Mouse (Mus musculus) erythroblast, embryonic 14.5 days (primary cell): Measurements from ENCODE around the gene Oscp1.

Experiments used
- GATA1 ChIP-seq: IDR thresholded peaks from 2 replicates; pipeline ENCODE4 v1.6.1; 2012; ENCODE audit warnings: low read length, inconsistent platforms, mixed read lengths
- TAL1 ChIP-seq: IDR thresholded peaks from 3 replicates; pipeline ENCODE4 v1.6.1; 2012; ENCODE audit warnings: low read length, inconsistent platforms, mixed read lengths

DNA sequence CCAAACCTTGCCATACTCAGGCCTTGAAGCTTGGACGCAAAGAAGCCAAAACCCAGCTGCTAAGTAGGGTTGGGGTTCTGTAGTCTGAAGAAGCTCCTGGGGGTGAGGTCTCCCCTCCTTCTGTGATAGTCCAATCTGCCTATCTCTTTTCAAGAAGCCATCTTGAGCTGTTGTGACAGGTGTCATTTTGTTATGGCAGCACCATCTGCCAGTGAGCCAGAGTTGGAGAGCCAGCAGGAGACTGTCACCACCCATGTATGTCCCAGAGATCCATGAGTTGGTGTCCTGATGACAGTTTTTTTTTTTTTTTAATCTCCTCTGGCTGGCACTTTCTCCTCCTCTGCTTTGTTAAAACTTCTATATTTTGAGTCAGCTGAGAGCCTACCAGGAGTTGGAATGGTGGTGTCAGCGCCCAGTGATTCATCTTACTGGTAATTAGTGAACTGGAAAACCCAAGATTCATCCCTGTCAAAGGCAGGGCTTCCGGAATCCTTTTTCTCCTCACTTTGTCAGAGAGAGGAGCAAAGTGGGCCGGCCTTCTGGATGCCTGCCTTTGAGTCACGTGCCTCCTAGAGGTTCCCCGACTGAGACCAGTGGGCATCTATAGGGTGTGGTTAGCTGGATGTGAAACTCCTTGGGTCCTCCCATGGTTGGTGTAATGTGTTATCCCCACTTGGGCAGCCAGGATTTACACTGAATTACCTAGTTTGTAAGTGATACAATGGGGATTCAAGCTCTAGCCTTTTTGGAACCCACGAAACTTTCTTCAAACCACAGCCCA is 43.9 kb downstream of the Oscp1 start:
- TF ChIP-seq GATA1 (no peak), TAL1 (no peak)
